Mouse (Mus musculus): Measurements from ENCODE around the gene Hoxd12. TPM values are rescaled to one million over a fixed set of nuclear protein-coding genes. Genes with fewer than 3 reads are reported as not detected.

The Hoxd12 gene
- polyA plus RNA-seq, 1 experiment from 2014 or later: not detected

GRCm38 (mm10) chr2:74709465-74710419 is 34.9 kb downstream of the Hoxd12 start:
- ATAC-seq (replicated peaks; ENCODE audit: insufficient number of reproducible peaks, insufficient read depth, low FRiP score, low read depth): no peak
- no peaks in the 10 kb centered on the region for H3K9me3 ChIP-seq (replicated peaks)
- no peak overlapping the region for H3K4me2 ChIP-seq
- H3K4me1 ChIP-seq (replicated peaks): peaks cover 20% of the 10 kb centered on the region
- no peaks in the 10 kb centered on the region for H3K36me3 ChIP-seq
- no peak overlapping the region for H3K9ac ChIP-seq
- no peak overlapping the region for H3K27ac ChIP-seq
- H3K4me3 ChIP-seq: no peak overlapping the region
- H3K27me3 ChIP-seq: peaks cover 97% of the 10 kb centered on the region
- 11% methylated on average over 5 of the region's 5 CpGs for WGBS

DNA sequence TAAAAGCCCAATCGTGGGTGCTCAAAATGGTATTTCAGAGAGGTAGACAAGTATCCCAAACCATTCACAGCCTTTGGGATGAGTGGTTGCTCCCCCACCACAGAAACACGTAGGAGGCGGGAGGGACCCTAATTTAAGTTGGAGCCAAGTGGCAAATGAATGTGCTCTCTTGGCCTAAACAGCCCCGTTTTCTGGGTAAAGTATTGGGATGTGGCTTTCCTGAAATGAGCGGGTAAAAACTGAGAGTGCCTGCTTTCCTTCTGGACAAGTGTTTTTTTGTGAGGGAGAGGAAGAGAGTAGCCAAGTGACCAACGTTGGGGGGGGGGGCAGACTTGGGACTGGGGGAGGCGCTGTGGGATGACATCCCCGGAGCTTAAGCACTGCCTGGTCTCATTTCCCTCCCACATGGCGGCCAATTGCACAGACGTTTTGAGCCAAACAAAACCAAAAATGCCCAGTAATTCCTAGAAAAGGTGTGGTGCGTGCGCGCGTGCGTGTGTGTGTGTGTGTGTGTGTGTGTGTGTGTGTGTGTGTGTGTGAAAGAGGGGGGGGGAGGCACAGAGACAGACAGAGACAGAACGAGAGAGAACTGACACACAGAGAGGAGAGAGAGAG is 36.2 kb downstream of the Hoxd12 start:
- under 1% methylated on average over 16 of the region's 16 CpGs for WGBS
- ATAC-seq (replicated peaks; ENCODE audit: insufficient number of reproducible peaks, insufficient read depth, low FRiP score, low read depth): no peak
- H3K4me2 ChIP-seq: no peak overlapping the region
- H3K4me1 ChIP-seq (replicated peaks): peaks cover 16% of the 10 kb centered on the region
- no peak overlapping the region for H3K27ac ChIP-seq
- no peak overlapping the region for H3K9ac ChIP-seq
- H3K36me3 ChIP-seq: no peaks in the 10 kb centered on the region
- no peaks in the 10 kb centered on the region for H3K9me3 ChIP-seq (replicated peaks)
- no peak overlapping the region for H3K4me3 ChIP-seq
- peaks cover 97% of the 10 kb centered on the region for H3K27me3 ChIP-seq

GRCm38 (mm10) chr2:74711721-74712621 is 37.2 kb downstream of the Hoxd12 start, which contains the start of the genes Hoxd3 and Hoxd4:
Gene Hoxd3 (plus strand): TSS chr2:74711927.
Gene Hoxd4 (plus strand): TSS chr2:74711929.
- ATAC-seq (replicated peaks; ENCODE audit: insufficient number of reproducible peaks, insufficient read depth, low FRiP score, low read depth): peak; percentile 35
- Histone ChIP-seq H3K4me2 (peak within 1 kb of the TSS; percentile 63), H3K4me1 (replicated peaks) (peaks cover 16% of the 10 kb centered on the region), H3K27ac (no peak within 1 kb of the TSS), H3K36me3 (no peaks in the 10 kb centered on the region), H3K27me3 (peaks cover 97% of the 10 kb centered on the region), H3K9me3 (replicated peaks) (no peaks in the 10 kb centered on the region), H3K9ac (0 out of 2 replicates have a peak within 1 kb of the TSS, but pooled peaks have one; percentile 7), H3K4me3 (peak within 1 kb of the TSS; percentile 45)
- WGBS: under 1% methylated on average over 65 of the region's 65 CpGs

DNA sequence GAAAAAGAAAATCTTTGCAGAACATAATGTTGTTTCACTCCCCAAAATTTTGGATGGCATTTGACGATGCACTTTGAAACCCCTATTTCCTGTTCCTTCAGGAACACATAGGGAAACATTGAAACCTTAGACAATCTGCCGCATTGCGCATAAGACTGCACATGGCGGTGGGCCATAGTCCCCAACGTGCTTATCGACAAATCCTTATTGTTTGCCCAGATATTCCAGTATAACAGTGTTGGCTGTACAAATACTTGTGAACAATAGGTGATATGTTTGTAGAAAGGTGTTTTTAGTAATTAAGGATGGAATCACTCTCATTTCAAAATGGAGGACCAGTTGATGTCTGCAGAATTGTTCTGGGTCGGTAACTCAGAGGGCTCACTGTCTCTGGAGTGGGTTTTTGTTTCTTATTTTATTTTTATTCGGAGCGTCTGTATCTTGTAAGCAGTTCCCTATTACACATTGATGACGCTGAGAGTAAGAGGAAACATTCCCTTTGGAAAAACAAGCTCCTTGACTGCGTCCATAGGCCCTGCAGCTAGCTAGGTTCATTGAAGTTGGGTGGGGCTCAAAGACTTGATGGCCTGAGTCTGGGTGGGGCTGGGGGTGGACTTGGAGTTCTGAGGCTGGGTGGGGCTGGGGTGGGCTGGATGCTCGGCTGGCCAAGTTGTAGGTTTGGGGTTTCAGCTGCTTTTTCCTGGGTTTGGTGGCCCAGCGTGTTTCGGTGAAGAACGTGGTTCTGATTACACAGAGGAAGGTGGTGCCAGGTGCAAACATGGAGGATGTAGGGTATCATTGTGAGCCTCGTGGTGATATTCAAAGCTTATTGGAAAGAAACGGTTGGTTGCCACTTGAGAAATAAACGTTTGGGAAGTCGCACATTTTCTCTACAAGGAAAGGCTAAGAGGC is 38.7 kb downstream of the Hoxd12 start:
- no peaks in the 10 kb centered on the region for H3K36me3 ChIP-seq
- no peaks in the 10 kb centered on the region for H3K9me3 ChIP-seq (replicated peaks)
- no peak overlapping the region for H3K4me3 ChIP-seq
- no peak overlapping the region for H3K4me2 ChIP-seq
- WGBS: 9% methylated on average over 19 of the region's 19 CpGs
- no peak overlapping the region for H3K27ac ChIP-seq
- ATAC-seq (replicated peaks; ENCODE audit: insufficient number of reproducible peaks, insufficient read depth, low FRiP score, low read depth): no peak
- H3K27me3 ChIP-seq: peaks cover 96% of the 10 kb centered on the region
- H3K4me1 ChIP-seq (replicated peaks): peaks cover 16% of the 10 kb centered on the region
- H3K9ac ChIP-seq: no peak overlapping the region

- Histone ChIP-seq H3K36me3 (no peaks in the 10 kb centered on the region), H3K4me1 (replicated peaks) (peaks cover 16% of the 10 kb centered on the region), H3K9ac (no peak overlapping the region), H3K4me2 (no peak overlapping the region), H3K4me3 (no peak overlapping the region), H3K9me3 (replicated peaks) (no peaks in the 10 kb centered on the region), H3K27me3 (peaks cover 96% of the 10 kb centered on the region), H3K27ac (no peak overlapping the region)
- WGBS: 10% methylated on average over 18 of the region's 18 CpGs
- ATAC-seq (replicated peaks; ENCODE audit: insufficient number of reproducible peaks, insufficient read depth, low FRiP score, low read depth): no peak
Observed at GRCm38 (mm10) chr2:74714156-74714789, 39.5 kb downstream of the Hoxd12 start.

DNA sequence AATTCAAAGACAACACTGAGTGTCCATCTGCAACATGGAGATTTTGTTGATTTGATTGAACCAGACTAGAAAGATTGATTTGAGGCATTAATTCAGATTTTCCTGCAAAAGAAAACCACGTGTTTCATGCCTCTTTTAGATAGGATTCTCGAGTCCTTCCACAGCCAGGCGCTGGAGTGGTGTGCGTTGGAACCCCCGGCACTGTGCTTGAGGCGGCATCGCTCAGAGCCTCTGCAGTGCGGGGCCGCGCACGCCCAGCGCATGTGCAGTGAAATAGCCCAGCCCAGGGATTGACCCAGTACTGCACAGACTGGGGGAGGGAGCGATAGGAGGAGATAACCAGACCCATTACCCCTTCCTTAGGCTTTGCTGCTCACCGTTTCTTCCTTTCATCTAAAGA is 40.1 kb downstream of the Hoxd12 start:
- no peak overlapping the region for H3K9ac ChIP-seq
- H3K4me2 ChIP-seq: no peak overlapping the region
- peaks cover 16% of the 10 kb centered on the region for H3K4me1 ChIP-seq (replicated peaks)
- no peaks in the 10 kb centered on the region for H3K36me3 ChIP-seq
- no peak overlapping the region for H3K4me3 ChIP-seq
- no peaks in the 10 kb centered on the region for H3K9me3 ChIP-seq (replicated peaks)
- no peak for ATAC-seq (replicated peaks; ENCODE audit: insufficient number of reproducible peaks, insufficient read depth, low FRiP score, low read depth)
- H3K27me3 ChIP-seq: peaks cover 96% of the 10 kb centered on the region
- no peak overlapping the region for H3K27ac ChIP-seq
- WGBS: 3% methylated on average over 14 of the region's 14 CpGs

DNA sequence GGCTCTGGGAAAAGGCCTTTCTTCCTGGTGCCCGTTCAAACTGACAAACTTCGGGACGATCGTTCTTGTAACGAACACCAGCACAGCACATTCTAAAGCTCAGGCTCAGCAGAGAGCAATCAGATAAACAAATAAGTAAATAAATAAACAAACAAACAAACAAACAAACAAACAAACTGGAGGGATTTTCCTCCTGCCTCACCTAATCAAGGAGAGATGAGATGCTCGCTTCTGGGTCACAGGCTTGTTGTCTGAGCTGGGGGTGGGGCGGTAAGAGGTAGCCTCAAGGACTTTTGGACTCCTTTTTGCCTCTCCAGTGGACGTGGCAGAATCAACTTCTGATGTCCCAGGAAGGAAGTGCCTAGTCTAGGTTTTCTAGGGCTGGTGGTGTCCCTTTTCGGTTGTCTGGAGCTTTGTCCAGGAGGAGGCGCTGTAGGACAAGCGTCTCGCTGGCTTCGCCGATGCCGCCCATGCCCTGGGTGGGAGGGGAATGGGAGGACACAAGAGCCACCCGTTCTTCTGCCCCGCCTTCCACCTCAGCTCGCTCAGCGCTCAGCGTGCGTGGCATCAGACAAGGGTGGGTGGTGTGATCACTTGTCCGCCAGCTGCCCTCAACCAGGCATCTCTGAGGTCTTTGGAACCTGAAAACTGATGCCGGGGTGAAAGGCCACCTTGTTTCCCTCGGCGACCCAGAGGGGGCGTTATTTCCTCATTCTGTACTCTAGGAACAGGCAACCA is 40.9 kb downstream of the Hoxd12 start:
- Histone ChIP-seq H3K9ac (no peak overlapping the region), H3K9me3 (replicated peaks) (no peaks in the 10 kb centered on the region), H3K4me3 (peak overlapping the region; percentile 16), H3K27ac (no peak overlapping the region), H3K4me1 (replicated peaks) (peaks cover 16% of the 10 kb centered on the region), H3K36me3 (no peaks in the 10 kb centered on the region), H3K4me2 (peak overlapping the region; percentile 58), H3K27me3 (peaks cover 96% of the 10 kb centered on the region)
- WGBS: 3% methylated on average over 26 of the region's 26 CpGs
- ATAC-seq (replicated peaks; ENCODE audit: insufficient number of reproducible peaks, insufficient read depth, low FRiP score, low read depth): peak; percentile 67; the same call in 1 of the 2 replicates

GRCm38 (mm10) chr2:74720384-74720783 is 45.6 kb downstream of the Hoxd12 start:
- peaks cover 98% of the 10 kb centered on the region for H3K27me3 ChIP-seq
- no peak overlapping the region for H3K9ac ChIP-seq
- H3K9me3 ChIP-seq (replicated peaks): no peaks in the 10 kb centered on the region
- ATAC-seq (replicated peaks; ENCODE audit: insufficient number of reproducible peaks, insufficient read depth, low FRiP score, low read depth): no peak
- H3K4me2 ChIP-seq: no peak overlapping the region
- no peak overlapping the region for H3K27ac ChIP-seq
- H3K4me3 ChIP-seq: no peak overlapping the region
- WGBS: 22% methylated on average over 2 of the region's 2 CpGs
- H3K36me3 ChIP-seq: no peaks in the 10 kb centered on the region
- peaks cover 9% of the 10 kb centered on the region; the same call in 1 of the 2 replicates for H3K4me1 ChIP-seq (replicated peaks)

DNA sequence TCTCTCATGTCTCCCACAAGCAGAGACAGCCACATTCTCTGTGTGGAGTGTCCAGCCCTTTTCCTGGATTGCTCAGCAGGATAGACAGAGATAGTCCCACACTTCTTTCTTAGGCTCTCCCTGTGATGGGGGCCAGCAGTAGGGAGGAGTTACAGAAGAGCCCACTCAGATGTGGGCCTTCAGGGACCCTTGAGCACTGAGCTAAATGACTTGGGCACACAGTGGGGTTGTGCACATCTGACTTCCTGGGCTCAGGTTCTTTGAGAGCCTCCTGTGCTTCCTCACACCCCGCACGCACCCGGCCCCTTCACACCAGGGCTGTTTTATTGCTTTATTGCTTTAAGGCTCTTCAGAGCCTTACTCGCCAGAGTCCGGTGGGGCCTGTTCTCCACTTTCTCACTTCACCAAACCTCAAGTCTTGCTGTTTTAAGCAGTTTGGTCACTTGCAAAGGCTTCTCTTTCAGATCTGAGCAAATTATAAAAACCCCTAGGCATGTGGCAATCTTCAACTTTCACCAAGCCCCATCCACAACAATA is 46.2 kb downstream of the Hoxd12 start:
- H3K9ac ChIP-seq: no peak overlapping the region
- no peak overlapping the region for H3K27ac ChIP-seq
- H3K4me3 ChIP-seq: no peak overlapping the region
- H3K9me3 ChIP-seq (replicated peaks): no peaks in the 10 kb centered on the region
- 7% methylated on average over 5 of the region's 5 CpGs for WGBS
- peaks cover 98% of the 10 kb centered on the region for H3K27me3 ChIP-seq
- H3K36me3 ChIP-seq: no peaks in the 10 kb centered on the region
- ATAC-seq (replicated peaks; ENCODE audit: insufficient number of reproducible peaks, insufficient read depth, low FRiP score, low read depth): no peak
- no peak overlapping the region for H3K4me2 ChIP-seq
- peaks cover 2% of the 10 kb centered on the region; the same call in 1 of the 2 replicates for H3K4me1 ChIP-seq (replicated peaks)

Measured in heart, embryonic 15.5 days (tissue).